Mouse (Mus musculus): ENCODE results near the gene Ilf2.

- TF ChIP-seq POLR2A (IDR thresholded peaks at IDR 0.05; ENCODE audit: insufficient read depth, low read length) (no peak), CTCF (IDR thresholded peaks at IDR 0.05; ENCODE audit: low read depth, low read length) (no peak)
Observed at GRCm38 (mm10) chr3:90440756-90441155, 35.2 kb upstream of the Ilf2 start.
